Mouse (Mus musculus): ENCODE measurements at regions not wholly inside any gene's neighbourhood (a gene's known extent, or its start where the extent isn't known, plus 50 kb on each side); places are given as distances from the start of the nearest gene placed in this dataset.

GRCm38 (mm10) chr17:52468464-52468863 lies 134.0 kb upstream of the Kcnh8 start:
- Histone ChIP-seq H3K27ac (ENCODE audit: low read depth, low read length) (no peak overlapping the region), H3K4me3 (ENCODE audit: low read depth, low read length) (no peak overlapping the region), H3K4me1 (ENCODE audit: insufficient read depth, low read length) (no peaks in the 10 kb centered on the region), H3K36me3 (ENCODE audit: insufficient read depth, low read length) (no peaks in the 10 kb centered on the region), H3K9me3 (ENCODE audit: low read length) (no peaks in the 10 kb centered on the region), H3K4me2 (ENCODE audit: low read depth, low read length, poor library complexity, severe bottlenecking) (no peak overlapping the region), H3K9ac (replicated peaks; ENCODE audit: low read length, poor library complexity, severe bottlenecking) (no peak overlapping the region), H3K27me3 (ENCODE audit: insufficient read depth, low read length) (no peaks in the 10 kb centered on the region)
- ATAC-seq (ENCODE audit: low FRiP score) (no peak), DNase-seq (ENCODE audit: low spot score) (no peak)
- TF ChIP-seq CTCF (IDR thresholded peaks at IDR 0.05): no peak
- 94% methylated on average over 5 of the region's 5 CpGs for WGBS

GRCm38 (mm10) chr17:52479327-52480086 lies 123.0 kb upstream of the Kcnh8 start:
- Histone ChIP-seq H3K4me3 (ENCODE audit: low read depth, low read length) (no peak overlapping the region), H3K9ac (replicated peaks; ENCODE audit: low read length, poor library complexity, severe bottlenecking) (no peak overlapping the region), H3K27me3 (ENCODE audit: insufficient read depth, low read length) (no peaks in the 10 kb centered on the region), H3K4me2 (ENCODE audit: low read depth, low read length, poor library complexity, severe bottlenecking) (no peak overlapping the region), H3K27ac (ENCODE audit: low read depth, low read length) (no peak overlapping the region), H3K9me3 (ENCODE audit: low read length) (no peaks in the 10 kb centered on the region), H3K4me1 (ENCODE audit: insufficient read depth, low read length) (no peaks in the 10 kb centered on the region), H3K36me3 (ENCODE audit: insufficient read depth, low read length) (no peaks in the 10 kb centered on the region)
- DNase-seq (ENCODE audit: low spot score) (no peak), ATAC-seq (ENCODE audit: low FRiP score) (no peak; the same call in 1 of the 2 replicates)
- TF ChIP-seq CTCF (IDR thresholded peaks at IDR 0.05): no peak
- 26% methylated on average over 7 of the region's 7 CpGs for WGBS

GRCm38 (mm10) chr17:52480087-52480638 lies 122.3 kb upstream of the Kcnh8 start:
- Histone ChIP-seq H3K4me3 (ENCODE audit: low read depth, low read length) (no peak overlapping the region), H3K27me3 (ENCODE audit: insufficient read depth, low read length) (no peaks in the 10 kb centered on the region), H3K36me3 (ENCODE audit: insufficient read depth, low read length) (no peaks in the 10 kb centered on the region), H3K27ac (ENCODE audit: low read depth, low read length) (no peak overlapping the region), H3K4me2 (ENCODE audit: low read depth, low read length, poor library complexity, severe bottlenecking) (no peak overlapping the region), H3K9me3 (ENCODE audit: low read length) (no peaks in the 10 kb centered on the region), H3K4me1 (ENCODE audit: insufficient read depth, low read length) (no peaks in the 10 kb centered on the region), H3K9ac (replicated peaks; ENCODE audit: low read length, poor library complexity, severe bottlenecking) (no peak overlapping the region)
- ATAC-seq (ENCODE audit: low FRiP score): no peak
- TF ChIP-seq CTCF (IDR thresholded peaks at IDR 0.05): no peak
- no peak for DNase-seq (ENCODE audit: low spot score)
- 22% methylated on average over 5 of the region's 5 CpGs for WGBS

- Histone ChIP-seq H3K27me3 (ENCODE audit: insufficient read depth, low read length) (no peaks in the 10 kb centered on the region), H3K9ac (replicated peaks; ENCODE audit: low read length, poor library complexity, severe bottlenecking) (no peak overlapping the region), H3K36me3 (ENCODE audit: insufficient read depth, low read length) (no peaks in the 10 kb centered on the region), H3K4me1 (ENCODE audit: insufficient read depth, low read length) (no peaks in the 10 kb centered on the region), H3K9me3 (ENCODE audit: low read length) (no peaks in the 10 kb centered on the region), H3K4me2 (ENCODE audit: low read depth, low read length, poor library complexity, severe bottlenecking) (no peak overlapping the region), H3K27ac (ENCODE audit: low read depth, low read length) (no peak overlapping the region), H3K4me3 (ENCODE audit: low read depth, low read length) (no peak overlapping the region)
- ATAC-seq (ENCODE audit: low FRiP score): no peak; the same call in 1 of the 2 replicates
- no peak for DNase-seq (ENCODE audit: low spot score)
- TF ChIP-seq CTCF (IDR thresholded peaks at IDR 0.05): no peak
- 70% methylated on average over 3 of the region's 3 CpGs for WGBS
Observed at GRCm38 (mm10) chr17:52506760-52507159, 95.7 kb upstream of the Kcnh8 start.

GRCm38 (mm10) chr17:52530260-52530659 lies 72.2 kb upstream of the Kcnh8 start:
- Histone ChIP-seq H3K4me2 (ENCODE audit: low read depth, low read length, poor library complexity, severe bottlenecking) (no peak overlapping the region), H3K4me1 (ENCODE audit: insufficient read depth, low read length) (no peaks in the 10 kb centered on the region), H3K4me3 (ENCODE audit: low read depth, low read length) (no peak overlapping the region), H3K9me3 (ENCODE audit: low read length) (no peaks in the 10 kb centered on the region), H3K9ac (replicated peaks; ENCODE audit: low read length, poor library complexity, severe bottlenecking) (no peak overlapping the region), H3K36me3 (ENCODE audit: insufficient read depth, low read length) (no peaks in the 10 kb centered on the region), H3K27ac (ENCODE audit: low read depth, low read length) (no peak overlapping the region), H3K27me3 (ENCODE audit: insufficient read depth, low read length) (no peaks in the 10 kb centered on the region)
- no peak for TF ChIP-seq CTCF (IDR thresholded peaks at IDR 0.05)
- ATAC-seq (ENCODE audit: low FRiP score) (no peak), DNase-seq (ENCODE audit: low spot score) (no peak)
